Mouse (Mus musculus): ENCODE measurements around the gene Ugt2b34. TPM values are rescaled to one million over a fixed set of nuclear protein-coding genes. Genes with fewer than 3 reads are reported as not detected.

Gene Ugt2b34
- 0.13 TPM in 1 of 2 replicates, not detected in the other for polyA plus RNA-seq (2012; rRNA removed; ENCODE audit: low replicate concordance)

GRCm38 (mm10) chr5:86906758-86907157, at the start of gene Ugt2b34:
Gene Ugt2b34 (minus strand): TSS chr5:86906937.

GRCm38 (mm10) chr5:86926426-86926825, 19.7 kb upstream of the Ugt2b34 start, which contains the start of gene Ugt2b1:
Gene Ugt2b1 (minus strand): TSS chr5:86926530.

Other genes starting within 250 kb of the Ugt2b34 start
- not detected in 2 replicates for gene Tmprss11b, start 230.6 kb downstream of the Ugt2b34 start, polyA plus RNA-seq (2012; rRNA removed; ENCODE audit: low replicate concordance)
- not detected in 2 replicates for gene Tmprss11e, start 161.1 kb downstream of the Ugt2b34 start, polyA plus RNA-seq (2012; rRNA removed; ENCODE audit: low replicate concordance)
- 9.9 and 14.4 TPM in 2 replicates for gene Ythdc1, start 102.7 kb downstream of the Ugt2b34 start, polyA plus RNA-seq (2012; rRNA removed; ENCODE audit: low replicate concordance)
- gene Ugt2b1, start 19.6 kb upstream of the Ugt2b34 start, polyA plus RNA-seq (2012; rRNA removed; ENCODE audit: low replicate concordance), result 0.29 TPM in 1 of 2 replicates, not detected in the other
- not detected in 2 replicates for gene Ugt2b35, start 93.9 kb upstream of the Ugt2b34 start, polyA plus RNA-seq (2012; rRNA removed; ENCODE audit: low replicate concordance)
- gene Ugt2b36, start 185.6 kb upstream of the Ugt2b34 start, polyA plus RNA-seq (2012; rRNA removed; ENCODE audit: low replicate concordance), result 0.76 TPM in 1 of 2 replicates, not detected in the other
- 0.37 TPM in 1 of 2 replicates, not detected in the other for gene Ugt2b5, start 233.4 kb upstream of the Ugt2b34 start, polyA plus RNA-seq (2012; rRNA removed; ENCODE audit: low replicate concordance)

Measured in mammary gland, adult 2 months (tissue).